ENCODE assay signal across 7 mouse cellular contexts in the genomic region with DNA sequence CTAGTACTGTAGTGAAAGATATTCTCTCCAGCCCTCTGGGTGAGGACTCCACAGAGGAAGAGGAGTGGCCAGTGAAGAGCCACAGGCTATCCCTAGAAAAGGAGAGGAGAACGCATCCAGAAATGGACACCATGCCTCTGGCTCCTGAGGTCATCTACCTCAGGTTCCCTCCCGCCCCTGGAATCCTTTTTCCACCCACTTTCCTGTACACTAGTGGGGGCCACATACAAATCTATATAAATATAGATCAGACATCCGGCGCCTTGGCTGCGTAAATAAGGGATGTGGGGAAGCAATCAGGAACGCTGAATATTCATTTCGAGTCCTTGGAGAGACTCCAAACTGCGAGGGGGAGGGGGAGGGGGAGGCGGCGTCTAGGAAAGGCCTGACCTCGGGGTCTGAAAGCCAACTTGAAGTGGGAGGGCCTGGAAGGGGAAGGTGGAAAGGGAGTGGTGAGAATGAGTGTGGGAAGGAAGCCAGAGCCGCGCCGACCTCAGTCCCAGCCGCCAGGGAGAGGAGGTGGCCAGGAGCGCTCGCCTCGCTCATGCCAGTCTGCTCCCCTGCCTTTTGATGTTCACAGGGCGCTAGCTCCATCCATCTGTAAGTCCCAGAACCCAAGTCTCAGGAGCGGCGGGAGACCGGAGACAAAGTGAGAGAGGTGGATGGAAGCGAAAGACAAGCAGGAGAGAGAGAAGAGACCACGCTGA. TPM values are rescaled to one million over a fixed set of nuclear protein-coding genes. Genes with fewer than 3 reads are reported as not detected.
DNase-seq lines count a peak whose midpoint lies in the region; ATAC-seq and TF ChIP-seq lines count a peak whose summit lies in the region.

A gene (plus strand): TSS at position 441 of the 707 bp plus-strand sequence.

- H3K4me2 ChIP-seq in embryonic facial prominence, embryonic 11.5 days (ENCODE audit: low read depth, low read length) = peak within 1 kb of the TSS; percentile 72
- H3K4me2 ChIP-seq in limb, embryonic 14.5 days (replicated peaks; ENCODE audit: low read depth, low read length, severe bottlenecking) = peak within 1 kb of the TSS; percentile 66
- peak within 1 kb of the TSS; percentile 78 for H3K4me2 ChIP-seq in midbrain, embryonic 16.5 days (ENCODE audit: low read length)

- WGBS in embryonic facial prominence, embryonic 11.5 days = 4% methylated on average over 24 of the region's 24 CpGs
- WGBS in limb, embryonic 14.5 days = 5% methylated on average over 24 of the region's 24 CpGs
- WGBS in midbrain, embryonic 16.5 days = 7% methylated on average over 24 of the region's 24 CpGs

- no peaks in the 10 kb centered on the region for H3K36me3 ChIP-seq in embryonic facial prominence, embryonic 11.5 days (replicated peaks; ENCODE audit: control insufficient read depth, insufficient read depth, low read depth, low read length)
- H3K36me3 ChIP-seq in limb, embryonic 14.5 days (ENCODE audit: control insufficient read depth, insufficient read depth, low read length) = no peaks in the 10 kb centered on the region
- H3K36me3 ChIP-seq in midbrain, embryonic 16.5 days (ENCODE audit: control insufficient read depth, insufficient read depth, low read length) = no peaks in the 10 kb centered on the region

- H3K27ac ChIP-seq in embryonic facial prominence, embryonic 11.5 days (replicated peaks; ENCODE audit: low read depth, low read length) = peak within 1 kb of the TSS; percentile 20; the same call in 1 of the 2 replicates
- H3K27ac ChIP-seq in limb, embryonic 14.5 days (replicated peaks; ENCODE audit: low read depth, low read length) = peak within 1 kb of the TSS; percentile 66
- peak within 1 kb of the TSS; percentile 26; the same call in 1 of the 2 replicates for H3K27ac ChIP-seq in midbrain, embryonic 16.5 days (ENCODE audit: low read length)

- peak; percentile 75 for DNase-seq in adrenal gland, adult 8-10 months
- peak; percentile 70 for DNase-seq in embryonic facial prominence, embryonic 11.5 days (ENCODE audit: low spot score)
- peak; percentile 89 to 91 for DNase-seq in heart, adult 18-20 months
- peak; percentile 43 for DNase-seq in kidney, adult 11 months
- peak; percentile 83 for DNase-seq in limb, embryonic 14.5 days (ENCODE audit: low spot score)
- peak; percentile 79 for DNase-seq in testis, postnatal 10 days (ENCODE audit: low spot score)

- ATAC-seq in embryonic facial prominence, embryonic 11.5 days (replicated peaks; ENCODE audit: insufficient number of reproducible peaks, low FRiP score, low TSS enrichment, low read depth) = peak; percentile 64
- ATAC-seq in limb, embryonic 14.5 days (ENCODE audit: low FRiP score, low read depth) = peak; percentile 79
- ATAC-seq in midbrain, embryonic 16.5 days = peak; percentile 85

- peak within 1 kb of the TSS; percentile 64 for H3K9ac ChIP-seq in embryonic facial prominence, embryonic 11.5 days (replicated peaks; ENCODE audit: low read length)
- peak within 1 kb of the TSS; percentile 71 for H3K9ac ChIP-seq in limb, embryonic 14.5 days (ENCODE audit: low read depth, low read length, severe bottlenecking)
- peak within 1 kb of the TSS; percentile 52 for H3K9ac ChIP-seq in midbrain, embryonic 16.5 days (ENCODE audit: low read depth, low read length)

- H3K4me3 ChIP-seq in embryonic facial prominence, embryonic 11.5 days (ENCODE audit: low read depth, low read length) = peak within 1 kb of the TSS; percentile 45
- peak within 1 kb of the TSS; percentile 49 for H3K4me3 ChIP-seq in limb, embryonic 14.5 days (replicated peaks; ENCODE audit: low read length)
- peak within 1 kb of the TSS; percentile 42 for H3K4me3 ChIP-seq in midbrain, embryonic 16.5 days (ENCODE audit: low read depth, low read length)

- no peaks in the 10 kb centered on the region; the same call in 1 of the 2 replicates for H3K4me1 ChIP-seq in embryonic facial prominence, embryonic 11.5 days (ENCODE audit: control insufficient read depth, insufficient read depth, low read length)
- peaks cover 39% of the 10 kb centered on the region for H3K4me1 ChIP-seq in limb, embryonic 14.5 days (ENCODE audit: control insufficient read depth, insufficient read depth, low read length)
- peaks cover 12% of the 10 kb centered on the region for H3K4me1 ChIP-seq in midbrain, embryonic 16.5 days (ENCODE audit: control insufficient read depth, insufficient read depth, low read length)

- no peaks in the 10 kb centered on the region for H3K27me3 ChIP-seq in embryonic facial prominence, embryonic 11.5 days (ENCODE audit: control insufficient read depth, insufficient read depth, low read length)
- H3K27me3 ChIP-seq in limb, embryonic 14.5 days (ENCODE audit: control insufficient read depth, insufficient read depth, low read length) = no peaks in the 10 kb centered on the region
- no peaks in the 10 kb centered on the region for H3K27me3 ChIP-seq in midbrain, embryonic 16.5 days (ENCODE audit: control insufficient read depth, insufficient read depth, low read depth, low read length)

- H3K9me3 ChIP-seq in embryonic facial prominence, embryonic 11.5 days (replicated peaks; ENCODE audit: control insufficient read depth, low read length) = no peaks in the 10 kb centered on the region
- H3K9me3 ChIP-seq in limb, embryonic 14.5 days (ENCODE audit: control insufficient read depth, low read length) = no peaks in the 10 kb centered on the region
- H3K9me3 ChIP-seq in midbrain, embryonic 16.5 days (replicated peaks; ENCODE audit: control insufficient read depth, low read length, poor library complexity, severe bottlenecking) = no peaks in the 10 kb centered on the region

- TF ChIP-seq POLR2A in limb, embryonic 14.5 days (IDR thresholded peaks at IDR 0.05; ENCODE audit: borderline replicate concordance, extremely low read depth, insufficient read depth, insufficient read length) = peak; percentile 83; the same call in 1 of the 2 replicates

RNA-seq across cellular contexts. Expression of the gene that starts here (rescaled TPM):
- total RNA-seq in adrenal gland, adult 8-10 months (2022) = 10 to 100 TPM; 23.3 to 76.8 (median 55.6) TPM
- polyA plus RNA-seq in embryonic facial prominence, embryonic 11.5 days (2014; fragmentation: Nextera tagmentation; extraction: Ambion mirVana) = 24.8 and 27.4 TPM in 2 replicates
- total RNA-seq in heart, adult 18-20 months (2021) = 10 to 100 TPM; 47.2 to 52.0 TPM
- 72.9 and 74.1 TPM in 2 replicates for polyA plus RNA-seq in limb, embryonic 14.5 days (2012; rRNA removed)
- polyA plus RNA-seq in limb, embryonic 14.5 days (2014; fragmentation: Nextera tagmentation; extraction: Ambion mirVana) = 88.7 and 94.7 TPM in 2 replicates
- 15.9 and 20.2 TPM in 2 replicates for polyA plus RNA-seq in midbrain, embryonic 16.5 days (2015; fragmentation: Nextera tagmentation; extraction: Ambion mirVana)

Comparison
In these comparisons a context has a peak if more than half of its experiments do, and no peak if none do; other contexts are left out.
1. Peak in every context shown above with its lines: DNase-seq, ATAC-seq, H3K4me3 ChIP-seq and H3K27ac ChIP-seq.